Mouse (Mus musculus) left cerebral cortex, adult 11 months (tissue): ENCODE results near the gene A930018P22Rik.
"Not testable (repeated sequence)": the region's sequence is repeated elsewhere in the genome, so short reads cannot be mapped to it uniquely, and the experiment has no call there.

Experiments
- DNase-seq: peaks from one replicate; pipeline ENCODE4 v3.0.0; 2022; ENCODE audit warnings: low spot score

A930018P22Rik gene

DNA sequence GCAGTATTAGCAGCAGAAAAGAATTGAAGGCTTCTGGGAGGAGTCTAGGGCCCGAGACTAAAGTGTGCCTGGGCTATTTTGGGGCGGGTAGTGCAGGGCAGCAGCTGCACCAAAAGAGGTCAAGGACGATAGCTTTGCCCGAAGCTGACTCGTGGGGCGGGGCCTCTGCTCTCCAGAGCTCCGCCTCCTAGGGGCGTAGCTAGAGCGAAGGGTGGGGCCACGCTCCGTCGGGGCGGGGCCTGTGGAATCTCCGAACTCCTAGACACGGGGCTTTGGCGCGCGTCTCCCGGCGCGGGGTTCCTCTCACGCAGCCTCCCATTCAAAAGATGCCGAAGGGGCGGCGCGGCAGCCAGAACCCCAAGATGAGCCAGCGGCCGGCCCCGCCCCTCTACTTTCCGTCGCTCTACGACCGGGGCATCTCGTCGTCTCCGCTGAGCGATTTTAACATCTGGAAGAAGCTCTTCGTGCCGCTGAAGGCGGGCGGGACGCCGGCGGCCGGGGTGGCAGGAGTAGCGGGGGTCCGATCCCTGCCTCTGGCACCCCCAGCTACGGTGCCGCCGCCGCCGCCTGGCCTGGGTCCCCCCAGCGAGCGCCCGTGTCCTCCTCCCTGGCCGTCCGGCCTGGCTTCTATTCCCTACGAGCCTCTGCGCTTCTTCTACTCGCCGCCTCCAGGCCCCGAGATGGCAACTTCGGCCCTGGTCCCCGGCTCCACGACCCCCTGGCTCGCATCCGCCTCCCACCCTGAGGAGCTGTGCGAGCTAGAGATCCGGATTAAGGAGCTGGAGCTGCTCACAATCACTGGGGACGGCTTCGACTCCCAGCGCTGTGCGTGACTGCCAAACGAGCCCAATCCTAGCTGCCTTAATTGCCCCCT lies at the start of gene A930018P22Rik:
TSS of gene A930018P22Rik (plus strand) at position 265 of the 874 bp plus-strand sequence.
- DNase-seq: peak; percentile 84

DNA sequence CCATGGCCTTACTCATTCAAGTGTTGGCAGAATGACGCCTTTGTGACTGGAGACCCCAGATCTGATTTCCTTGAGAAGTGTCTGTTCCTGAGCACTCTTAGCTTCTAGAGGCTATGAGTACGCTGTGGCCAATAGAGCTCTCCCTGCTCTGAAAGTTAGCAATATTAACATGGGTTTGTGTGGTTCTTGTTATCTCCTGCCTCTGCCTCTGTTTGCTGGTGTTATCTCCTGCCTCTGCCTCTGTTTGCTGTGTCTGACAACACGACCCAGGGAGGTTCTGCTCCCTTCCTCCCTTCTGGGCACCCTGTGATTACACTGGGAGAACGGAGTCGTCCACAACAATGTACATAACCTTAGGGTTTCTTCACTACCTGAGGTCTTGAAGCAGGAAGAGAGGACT lies 44.3 kb upstream of the A930018P22Rik start:
- not testable (repeated sequence) for DNase-seq

DNA sequence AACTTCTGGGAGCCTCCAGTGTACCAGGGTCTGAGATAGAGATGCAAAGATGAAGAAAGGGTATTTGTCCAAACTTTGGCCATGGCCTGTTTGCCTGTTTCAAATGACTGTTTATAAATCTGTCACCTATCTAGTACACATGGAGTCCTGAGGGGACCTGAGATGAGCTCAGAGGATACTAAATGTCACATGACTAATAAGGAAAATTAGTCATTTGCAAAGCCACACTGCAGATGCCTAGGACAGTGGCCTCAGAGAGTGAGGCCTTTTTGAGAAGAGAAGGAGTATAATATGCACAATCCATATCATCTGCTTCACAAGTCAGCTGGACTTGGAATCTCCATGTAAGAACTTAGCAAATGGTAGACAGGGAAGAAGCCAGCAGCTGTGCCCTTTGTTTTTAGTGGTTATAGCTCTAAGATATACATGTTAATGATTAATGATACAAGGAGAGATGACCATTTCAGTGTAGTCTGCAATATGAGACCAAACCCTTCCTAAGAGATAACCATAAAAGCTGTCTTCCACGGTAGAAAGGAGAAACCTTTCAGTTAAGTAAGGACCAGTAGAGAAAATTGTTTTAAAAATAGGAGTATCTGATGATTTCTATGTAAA lies 41.0 kb upstream of the A930018P22Rik start:
- not testable (repeated sequence) for DNase-seq

DNA sequence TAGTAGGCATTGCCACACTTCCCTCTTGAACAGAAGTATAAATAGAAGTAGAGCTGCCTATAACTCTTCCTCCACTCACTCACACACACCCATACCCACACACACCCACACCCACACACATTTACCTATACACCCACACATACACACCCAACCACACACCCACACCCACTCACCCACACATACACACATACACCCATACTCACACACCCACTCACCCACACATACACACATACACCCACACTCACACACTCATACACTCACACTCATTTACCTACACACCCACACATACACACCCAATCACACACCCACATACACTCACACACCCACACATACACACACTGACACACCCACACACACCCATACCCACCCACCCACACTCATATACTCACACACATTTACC lies 40.1 kb upstream of the A930018P22Rik start:
- DNase-seq: no peak

DNA sequence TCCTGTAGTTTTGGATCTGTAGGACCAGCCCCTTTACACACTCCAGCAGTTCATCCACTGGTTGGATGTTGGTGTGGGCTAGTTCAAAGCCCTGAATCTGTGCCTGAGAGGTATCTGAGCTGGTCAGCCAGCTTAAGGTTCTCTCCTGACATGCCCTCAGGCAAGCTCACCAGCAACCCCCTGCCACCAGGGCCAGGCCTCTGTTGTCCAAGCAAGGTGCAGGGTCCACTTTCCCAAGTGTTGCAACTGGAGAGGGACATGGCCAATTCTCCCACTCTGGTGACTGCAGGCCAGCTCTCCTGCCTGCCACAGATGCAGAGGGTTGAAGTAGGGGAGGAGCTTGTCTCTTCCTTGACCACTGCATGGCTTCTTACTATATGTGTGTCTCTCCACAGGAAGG lies 38.5 kb upstream of the A930018P22Rik start:
- not testable (repeated sequence) for DNase-seq

DNA sequence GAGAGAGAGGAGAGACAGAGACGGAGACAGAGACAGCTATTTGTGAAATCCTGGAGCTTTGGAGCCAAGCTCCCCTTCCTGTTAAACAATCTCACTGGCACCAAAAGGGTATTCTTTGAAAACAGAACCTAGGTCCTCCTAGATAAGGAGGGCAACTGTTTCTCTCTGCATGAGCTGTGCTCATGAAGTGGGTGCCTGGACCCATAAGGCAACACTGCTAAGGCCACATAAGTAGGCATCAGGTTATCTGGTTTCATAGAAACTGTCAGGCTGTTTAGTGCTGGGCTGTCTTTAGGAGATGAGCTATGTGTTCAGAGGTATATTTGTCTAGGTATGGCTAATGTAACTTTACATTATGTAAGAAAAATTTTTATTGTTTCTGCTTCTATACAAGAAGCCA lies 35.0 kb upstream of the A930018P22Rik start:
- not testable (repeated sequence) for DNase-seq

DNA sequence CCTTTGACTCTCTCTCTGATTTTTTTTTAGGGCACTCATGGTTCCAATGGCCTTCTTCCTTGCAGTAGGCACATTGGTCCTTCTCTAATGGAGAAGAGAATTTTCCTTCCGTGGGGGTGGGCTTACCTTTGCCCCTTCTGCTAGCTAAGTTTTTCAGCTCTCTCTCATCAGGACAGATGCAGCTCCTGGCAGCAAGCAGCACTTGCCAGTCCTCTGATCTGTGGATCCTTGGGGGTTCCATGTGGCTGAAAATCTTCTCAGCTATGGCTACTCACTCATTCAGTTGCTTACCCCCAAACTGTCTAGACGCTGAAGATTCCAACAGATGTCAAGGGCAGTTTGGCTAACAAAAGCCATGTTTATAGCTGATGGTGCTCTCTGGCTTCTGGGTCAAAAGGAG lies 29.3 kb upstream of the A930018P22Rik start:
- DNase-seq: no peak

DNA sequence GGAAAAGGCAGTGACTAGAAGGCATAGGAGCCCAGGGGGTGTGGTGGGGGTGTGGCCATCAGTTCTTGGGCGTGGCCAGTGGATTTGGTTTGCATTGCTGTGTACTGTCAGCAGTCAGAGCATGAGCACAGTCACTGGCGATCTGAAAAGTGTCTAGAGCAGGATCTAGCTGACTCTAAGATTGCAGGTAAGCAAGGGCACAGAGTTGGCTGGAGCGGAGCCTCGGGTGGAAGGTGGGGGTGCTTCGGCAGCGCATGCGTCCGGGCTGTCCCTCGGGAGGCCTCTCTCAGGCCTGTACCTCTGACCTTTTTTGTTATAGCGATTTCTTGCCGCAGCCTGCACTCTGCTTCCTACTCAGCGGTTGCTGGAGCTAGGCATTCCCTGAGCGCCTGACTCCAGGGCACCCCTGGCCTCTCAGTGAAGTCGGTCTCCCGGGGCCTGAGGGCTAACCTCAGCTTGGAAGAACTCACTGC lies 26.8 kb upstream of the A930018P22Rik start, which contains the start of gene Cd59a:
TSS of gene Cd59a (plus strand) at position 61 of the 473 bp plus-strand sequence.
- DNase-seq: peak; percentile 29

DNA sequence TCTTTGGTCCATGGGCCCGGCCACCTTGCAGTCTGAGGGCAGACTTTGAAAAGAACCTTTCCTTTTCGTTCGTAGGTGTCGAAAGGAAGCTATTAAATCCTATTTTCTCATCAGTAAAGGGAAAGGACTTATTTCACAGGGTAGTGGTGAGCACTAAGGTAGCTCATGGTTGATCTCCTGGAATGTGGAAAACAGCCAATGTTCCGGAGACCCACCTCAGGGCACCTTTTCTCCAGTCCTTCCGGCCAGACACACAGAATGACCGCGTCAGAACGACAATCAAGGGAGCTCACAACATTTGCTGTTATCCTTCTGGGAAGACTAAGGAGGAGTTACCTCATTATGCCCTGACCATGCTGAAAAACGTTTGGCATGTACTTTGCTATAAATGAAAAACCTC lies 26.3 kb upstream of the A930018P22Rik start:
- DNase-seq: no peak

DNA sequence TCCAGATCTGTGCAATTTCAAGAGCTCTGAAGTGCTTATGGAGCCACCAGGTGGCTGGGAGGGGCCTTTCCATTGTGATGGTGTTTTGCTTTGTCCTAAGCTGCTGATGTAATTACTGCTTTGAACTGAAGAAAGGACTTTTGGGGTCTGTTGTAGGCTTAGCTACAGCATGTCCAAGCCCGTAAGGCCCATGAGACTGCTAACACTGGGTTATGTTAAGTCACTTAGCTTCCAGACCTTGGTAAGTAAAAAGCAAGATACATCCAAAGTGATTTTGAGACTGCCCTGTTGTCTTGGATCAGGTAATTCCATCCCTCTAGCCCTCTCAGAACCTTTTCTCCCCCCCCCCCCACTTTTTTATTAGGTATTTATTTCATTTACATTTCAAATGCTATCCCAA lies 25.8 kb upstream of the A930018P22Rik start:
- not testable (repeated sequence) for DNase-seq

DNA sequence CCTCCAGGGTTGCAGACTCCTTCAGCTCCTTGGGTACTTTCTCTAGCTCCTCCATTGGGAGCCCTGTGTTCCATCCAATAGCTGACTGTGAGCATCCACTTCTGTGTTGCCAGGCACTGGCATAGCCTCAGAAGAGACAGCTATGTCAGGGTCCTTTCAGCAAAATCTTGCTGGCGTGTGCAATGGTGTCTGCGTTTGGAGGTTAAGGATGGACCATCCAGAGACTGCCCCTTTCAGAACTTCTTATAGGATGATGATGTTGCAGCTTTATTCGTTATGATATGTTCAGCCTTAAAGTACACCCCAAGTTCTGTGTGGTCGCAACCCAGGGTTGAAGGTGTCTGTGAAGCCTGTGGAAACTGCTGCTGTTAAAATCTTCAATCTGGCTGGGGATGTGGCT lies 25.2 kb upstream of the A930018P22Rik start:
- not testable (repeated sequence) for DNase-seq

DNA sequence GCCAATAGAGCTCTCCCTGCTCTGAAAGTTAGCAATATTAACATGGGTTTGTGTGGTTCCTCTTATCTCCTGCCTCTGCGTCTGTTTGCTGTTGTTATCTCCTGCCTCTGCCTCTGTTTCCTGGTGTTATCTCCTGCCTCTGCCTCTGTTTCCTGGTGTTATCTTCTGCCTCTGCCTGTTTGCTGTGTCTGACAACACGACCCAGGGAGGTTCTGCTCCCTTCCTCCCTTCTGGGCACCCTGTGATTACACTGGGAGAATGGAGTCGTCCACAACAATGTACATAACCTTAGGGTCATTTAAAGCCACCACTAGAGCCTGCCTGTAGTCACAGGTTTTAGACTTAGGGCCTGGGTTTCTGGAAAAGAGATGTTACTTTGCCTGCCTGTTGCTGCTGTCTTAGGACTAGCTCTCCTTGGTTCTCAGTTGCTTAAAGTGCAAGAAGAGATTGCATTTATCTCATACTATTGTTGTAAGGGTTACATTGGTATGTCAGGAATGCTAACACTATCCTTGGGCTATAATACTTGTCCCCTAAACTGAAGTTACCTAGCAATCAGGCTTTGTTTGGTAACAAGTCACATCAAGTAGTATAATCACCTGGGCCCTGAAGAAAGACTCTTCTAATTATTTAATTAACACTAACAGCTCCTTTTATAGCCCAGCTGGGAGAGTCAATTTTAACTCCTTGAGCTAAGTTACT lies 23.9 kb upstream of the A930018P22Rik start:
- no peak for DNase-seq

DNA sequence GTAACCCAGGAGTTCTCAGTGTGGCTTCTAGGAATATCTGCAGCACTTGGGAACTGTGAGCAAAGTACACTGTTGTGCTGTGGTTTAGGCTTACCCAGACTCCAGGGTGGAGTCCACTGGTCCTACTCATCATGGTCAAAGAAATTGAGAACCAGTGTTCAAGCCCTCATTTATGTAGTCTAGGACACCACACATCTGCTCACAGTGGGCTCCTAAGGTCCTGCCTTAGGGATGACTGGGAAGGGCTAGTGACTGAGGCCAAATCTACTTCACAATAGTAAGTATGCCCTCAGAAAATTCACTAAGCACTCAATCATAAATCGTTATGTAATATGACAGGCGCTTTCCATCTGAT lies 23.4 kb upstream of the A930018P22Rik start:
- DNase-seq: no peak

DNA sequence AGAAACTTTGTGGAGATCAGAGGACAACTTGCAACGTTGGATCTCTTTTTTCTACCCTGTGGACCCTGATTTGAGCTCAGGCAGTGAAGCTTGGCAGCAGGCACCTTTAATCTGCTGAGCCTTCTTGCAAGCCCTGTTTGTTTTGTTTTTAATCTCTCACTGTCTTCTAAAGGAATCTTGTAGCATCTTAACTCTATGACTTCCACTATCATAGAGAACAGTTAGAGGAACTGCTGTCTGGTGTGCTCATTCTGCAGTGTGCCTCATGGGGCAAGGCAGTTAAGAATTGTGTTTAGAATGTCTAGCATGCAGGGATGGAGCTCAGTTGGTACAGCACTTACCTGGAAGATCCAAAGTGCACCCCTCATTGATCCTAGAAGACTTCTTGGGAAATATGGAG lies 22.6 kb upstream of the A930018P22Rik start:
- DNase-seq: no peak

DNA sequence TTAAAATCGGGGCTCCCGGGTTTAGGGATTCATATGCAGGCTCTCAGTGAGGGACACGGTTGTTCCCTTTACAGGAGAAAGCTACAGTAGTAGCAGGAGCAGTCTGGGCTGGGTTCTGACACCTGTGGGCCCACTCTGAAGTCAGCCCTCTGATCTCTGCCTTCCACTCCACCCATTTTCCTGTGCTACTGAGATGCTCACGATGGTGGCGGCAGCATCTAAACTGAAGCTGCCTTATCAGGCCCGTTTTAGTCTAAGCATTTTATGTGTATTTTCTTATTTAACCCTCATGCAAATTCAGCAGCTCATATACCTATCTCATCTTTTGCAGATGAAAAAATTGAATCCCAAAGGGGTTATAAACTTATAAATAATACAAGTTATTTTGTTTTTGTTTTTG lies 17.8 kb upstream of the A930018P22Rik start:
- no peak for DNase-seq

DNA sequence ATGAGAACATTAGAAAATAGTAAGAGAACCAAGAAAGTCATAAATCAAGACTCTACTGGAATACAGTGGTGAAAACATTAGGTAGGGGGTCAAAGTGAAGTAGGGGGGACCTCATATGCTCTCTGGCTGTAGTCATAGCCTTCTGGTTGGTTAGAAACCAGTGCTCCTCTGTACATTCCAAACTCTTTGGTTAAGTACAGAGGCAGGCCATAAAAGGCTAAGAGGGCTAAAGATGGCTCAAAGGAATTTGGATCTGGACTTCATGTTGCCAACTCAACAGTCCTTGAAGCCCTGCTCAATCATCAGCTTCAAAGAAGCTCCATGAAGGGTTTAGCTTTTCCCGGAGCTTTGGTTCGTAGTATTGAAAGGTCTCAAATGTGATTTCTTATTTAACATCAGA lies 13.5 kb upstream of the A930018P22Rik start:
- DNase-seq: not testable (repeated sequence)

DNA sequence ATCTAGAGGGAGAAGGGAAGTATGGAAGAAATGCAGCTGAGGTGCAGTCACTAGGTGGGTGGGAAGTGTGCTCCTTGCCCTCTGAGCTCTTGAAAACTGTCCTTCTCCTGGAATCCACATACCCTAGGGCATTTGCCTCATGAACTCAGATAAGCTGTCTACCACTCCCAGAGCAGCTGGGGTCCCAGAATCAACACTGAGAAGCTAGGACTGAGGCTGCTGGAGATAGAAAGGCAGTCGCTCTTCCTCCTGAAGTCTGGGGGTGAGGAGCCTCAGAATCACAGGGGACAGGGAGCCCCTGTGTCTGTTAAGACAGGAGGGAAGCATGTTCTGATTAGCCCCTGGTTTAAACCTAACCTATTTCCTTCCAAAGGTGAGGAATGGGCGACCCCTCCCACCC lies 13.0 kb upstream of the A930018P22Rik start:
- DNase-seq: no peak

DNA sequence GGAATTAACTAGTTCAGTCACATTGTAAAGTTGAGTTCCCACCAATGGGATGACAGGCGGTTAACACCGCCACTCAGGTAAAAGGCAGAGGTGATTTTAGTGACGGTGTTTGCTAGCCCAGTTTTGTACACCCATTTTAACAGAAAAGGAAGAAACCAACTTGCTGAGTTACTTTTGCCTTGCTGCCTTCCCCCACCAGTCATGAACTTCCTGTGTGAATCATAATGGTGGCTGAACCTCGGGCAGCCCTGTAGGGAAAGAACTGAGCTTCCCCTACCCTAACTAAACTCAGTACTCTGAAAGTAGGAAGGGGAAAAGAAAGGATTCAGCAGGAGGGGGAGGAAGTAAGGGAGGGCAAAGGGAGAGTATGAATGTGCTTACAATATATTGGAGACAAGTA lies 12.5 kb upstream of the A930018P22Rik start:
- no peak for DNase-seq

DNA sequence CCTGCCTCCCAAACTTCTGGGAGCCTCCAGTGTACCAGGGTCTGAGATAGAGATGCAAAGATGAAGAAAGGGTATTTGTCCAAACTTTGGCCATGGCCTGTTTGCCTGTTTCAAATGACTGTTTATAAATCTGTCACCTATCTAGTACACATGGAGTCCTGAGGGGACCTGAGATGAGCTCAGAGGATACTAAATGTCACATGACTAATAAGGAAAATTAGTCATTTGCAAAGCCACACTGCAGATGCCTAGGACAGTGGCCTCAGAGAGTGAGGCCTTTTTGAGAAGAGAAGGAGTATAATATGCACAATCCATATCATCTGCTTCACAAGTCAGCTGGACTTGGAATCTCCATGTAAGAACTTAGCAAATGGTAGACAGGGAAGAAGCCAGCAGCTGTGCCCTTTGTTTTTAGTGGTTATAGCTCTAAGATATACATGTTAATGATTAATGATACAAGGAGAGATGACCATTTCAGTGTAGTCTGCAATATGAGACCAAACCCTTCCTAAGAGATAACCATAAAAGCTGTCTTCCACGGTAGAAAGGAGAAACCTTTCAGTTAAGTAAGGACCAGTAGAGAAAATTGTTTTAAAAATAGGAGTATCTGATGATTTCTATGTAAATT lies 11.3 kb upstream of the A930018P22Rik start:
- not testable (repeated sequence) for DNase-seq

DNA sequence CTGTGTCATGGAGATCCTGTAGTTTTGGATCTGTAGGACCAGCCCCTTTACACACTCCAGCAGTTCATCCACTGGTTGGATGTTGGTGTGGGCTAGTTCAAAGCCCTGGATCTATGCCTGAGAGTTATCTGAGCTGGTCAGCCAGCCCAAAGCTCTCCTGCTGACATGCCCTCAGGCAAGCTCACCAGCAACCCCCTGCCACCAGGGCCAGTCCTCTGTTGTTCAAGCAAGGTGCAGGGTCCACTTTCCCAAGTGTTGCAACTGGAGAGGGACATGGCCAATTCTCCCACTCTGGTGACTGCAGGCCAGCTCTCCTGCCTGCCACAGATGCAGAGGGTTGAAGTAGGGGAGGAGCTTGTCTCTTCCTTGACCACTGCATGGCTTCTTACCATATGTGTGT lies 9.0 kb upstream of the A930018P22Rik start:
- DNase-seq: not testable (repeated sequence)

DNA sequence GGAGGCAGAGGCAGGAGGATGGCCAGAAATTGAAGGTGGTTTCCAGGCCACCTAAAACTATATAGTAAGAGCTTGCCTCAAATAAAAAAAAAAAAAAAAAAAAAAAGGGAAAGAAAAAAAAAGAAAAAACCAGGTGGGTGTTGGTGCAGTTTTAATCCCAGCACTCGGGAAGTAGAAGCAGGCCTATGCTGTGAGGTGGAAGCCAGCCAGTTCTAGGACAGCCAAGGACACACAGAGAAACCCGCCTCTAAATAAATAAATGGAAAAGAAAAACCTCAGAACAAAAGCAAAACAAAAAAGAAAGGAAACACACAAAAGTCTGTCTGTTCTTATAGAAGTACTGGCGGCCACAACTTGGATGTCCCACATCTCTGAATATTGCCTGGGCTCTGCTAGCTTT lies 7.7 kb upstream of the A930018P22Rik start:
- DNase-seq: no peak

DNA sequence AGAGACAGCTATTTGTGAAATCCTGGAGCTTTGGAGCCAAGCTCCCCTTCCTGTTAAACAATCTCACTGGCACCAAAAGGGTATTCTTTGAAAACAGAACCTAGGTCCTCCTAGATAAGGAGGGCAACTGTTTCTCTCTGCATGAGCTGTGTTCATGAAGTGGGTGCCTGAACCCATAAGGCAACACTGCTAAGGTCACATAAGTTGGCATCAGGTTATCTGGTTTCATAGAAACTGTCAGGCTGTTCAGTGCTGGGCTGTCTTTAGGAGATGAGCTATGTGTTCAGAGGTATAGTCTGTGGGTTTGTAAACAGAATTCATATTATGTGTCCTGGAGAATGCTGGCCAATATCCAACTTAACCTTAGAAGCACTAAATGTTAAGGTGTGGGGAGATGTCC lies 5.4 kb upstream of the A930018P22Rik start:
- DNase-seq: not testable (repeated sequence)
